Mouse (Mus musculus) cortical plate, adult 2 months (tissue): Measurements from ENCODE around the gene Idh3g.

Experiments
- CTCF ChIP-seq: fragments of 200-500 bp; IDR thresholded peaks from 2 replicates; pipeline ENCODE4 v1.5.1; 2011; ENCODE audit warnings: mild to moderate bottlenecking, control low read depth, low read length; ENCODE audit not compliant: insufficient read depth; ENCODE audit errors: extremely low read depth
- POLR2A ChIP-seq: fragments of 200-500 bp; IDR thresholded peaks from 2 replicates; pipeline ENCODE4 v1.6.1; 2011; ENCODE audit warnings: mild to moderate bottlenecking, low read length, control low read depth; ENCODE audit not compliant: insufficient read depth; ENCODE audit errors: extremely low read depth

DNA sequence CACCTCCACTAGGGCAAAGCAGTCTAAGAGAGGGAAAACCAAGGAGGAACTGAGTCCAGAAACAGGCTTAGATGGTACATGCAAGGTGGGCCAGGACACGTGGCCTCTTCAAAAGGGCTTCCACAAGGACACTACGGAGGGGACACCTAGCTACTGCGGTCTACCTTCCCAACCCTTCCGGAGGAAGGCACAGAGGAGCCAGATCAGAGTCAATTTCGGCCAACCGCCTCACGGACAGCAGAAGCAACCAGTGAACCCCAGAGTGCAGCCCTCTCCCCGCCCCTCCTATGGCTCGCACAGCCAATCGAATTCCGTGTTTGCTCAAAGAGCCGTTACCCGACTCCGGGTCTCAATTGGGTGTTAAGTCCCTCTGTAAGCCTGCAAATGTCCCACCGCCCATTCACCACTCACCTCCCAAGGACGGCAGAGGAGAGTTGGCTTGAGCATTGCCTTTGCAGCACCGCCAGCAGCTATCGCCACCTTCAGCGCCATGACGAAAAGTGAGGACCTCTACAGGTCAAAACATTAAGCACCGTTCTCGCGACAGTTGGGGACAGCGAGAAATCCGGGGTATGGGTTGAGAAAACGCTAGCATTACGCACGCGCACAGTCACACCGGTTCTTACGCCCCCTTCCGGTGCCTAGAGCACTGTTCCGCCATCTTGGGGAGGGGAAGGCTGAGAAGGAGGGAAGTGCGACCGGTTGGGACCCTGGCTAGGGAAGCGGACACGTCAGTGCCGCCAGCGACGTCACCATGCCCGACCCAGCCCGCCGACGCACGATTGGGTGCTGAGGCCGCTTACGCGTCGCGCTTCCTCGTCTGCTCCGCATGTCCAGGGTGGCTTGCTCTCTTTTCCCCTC is at the start of gene Idh3g, which contains the start of gene Ssr4:
- TF ChIP-seq CTCF = no peak
- no peak for TF ChIP-seq POLR2A
